Mouse (Mus musculus) limb, embryonic 14.5 days (tissue): ENCODE results near the gene U2surp. TPM values are rescaled to one million over a fixed set of nuclear protein-coding genes. Genes with fewer than 3 reads are reported as not detected.
"Not testable (repeated sequence)": the region's sequence is repeated elsewhere in the genome, so short reads cannot be mapped to it uniquely, and the experiment has no call there.

ENCODE experiments used
- ATAC-seq: fragments of 200-750 bp; cut with Nextera tagmentation; 2 replicates; pipeline ENCODE4 v1.8.0; 2017; ENCODE audit warnings: low read depth, moderate number of reproducible peaks, moderate TSS enrichment; ENCODE audit not compliant: low FRiP score
- DNase-seq: peaks from one replicate; pipeline ENCODE4 v3.0.0-alpha.2; 2015; ENCODE audit warnings: low spot score
- H3K27ac ChIP-seq: fragments of 300-500 bp; sonication (generic); replicated peaks from 2 replicates; pipeline ENCODE4 v1.5.1; 2014; ENCODE audit warnings: low read depth, mild to moderate bottlenecking, low read length, moderate library complexity, mixed read lengths
- H3K27me3 ChIP-seq: fragments of 300-500 bp; sonication (generic); 2 replicates; pipeline ENCODE4 v1.6.1; 2014; ENCODE audit warnings: low read length, mixed read lengths; ENCODE audit not compliant: control insufficient read depth, insufficient read depth
- H3K36me3 ChIP-seq: fragments of 300-500 bp; sonication (generic); 2 replicates; pipeline ENCODE4 v1.6.1; 2014; ENCODE audit warnings: mild to moderate bottlenecking, low read length, moderate library complexity, mixed read lengths; ENCODE audit not compliant: control insufficient read depth, insufficient read depth
- H3K4me1 ChIP-seq: fragments of 300-500 bp; sonication (generic); 2 replicates; pipeline ENCODE4 v1.6.1; 2014; ENCODE audit warnings: antibody characterized with exemption, low read length, mixed read lengths; ENCODE audit not compliant: control insufficient read depth, insufficient read depth
- H3K4me2 ChIP-seq: fragments of 300-500 bp; sonication (generic); replicated peaks from 2 replicates; pipeline ENCODE4 v1.6.1; 2014; ENCODE audit warnings: low read depth, mild to moderate bottlenecking, low read length, moderate library complexity; ENCODE audit not compliant: severe bottlenecking
- H3K4me3 ChIP-seq: fragments of 300-500 bp; sonication (generic); replicated peaks from 2 replicates; pipeline ENCODE4 v1.5.1; 2014; ENCODE audit warnings: low read length
- H3K9ac ChIP-seq: fragments of 300-500 bp; sonication (generic); 2 replicates; pipeline ENCODE4 v1.6.1; 2014; ENCODE audit warnings: mild to moderate bottlenecking, low read depth, low read length, moderate library complexity; ENCODE audit not compliant: severe bottlenecking
- H3K9me3 ChIP-seq: fragments of 300-500 bp; sonication (generic); 2 replicates; pipeline ENCODE4 v1.6.1; 2016; ENCODE audit warnings: low read length; ENCODE audit not compliant: control insufficient read depth
- POLR2A ChIP-seq: fragments of 200-500 bp; IDR thresholded peaks from 2 replicates; pipeline ENCODE4 v1.8.0; 2012; ENCODE audit warnings: inconsistent platforms, mild to moderate bottlenecking, moderate library complexity, borderline replicate concordance; ENCODE audit not compliant: insufficient read depth, insufficient read length; ENCODE audit errors: extremely low read depth
- WGBS: fragments of 180-500 bp; shearing (Covaris S2); extraction: QIAGEN DNeasy Blood & Tissue Kit; methylation state at CpG from one replicate; pipeline ENCODE4 v1.1.7; 2014; 5-methylcytosine and 5-hydroxymethylcytosine counted together
- polyA plus RNA-seq, 2 experiments: library from polyadenylated mRNA; depleted of rRNA in 1 of 2; stranded (reverse) in 1 of 2; unstranded in 1 of 2; fragments of >200 nt; fragmentation: Nextera tagmentation in 1 of 2; extraction: Ambion mirVana in 1 of 2; gene quantifications; 2 replicates each; pipeline versions ENCODE4 v1.2.1 to v1.2.3; 2012 to 2014

Gene U2surp
- polyA plus RNA-seq, 2 experiments = 35.3 to 115 TPM

GRCm38 (mm10) chr9:95490003-95490402 lies 21.8 kb downstream of the U2surp start:
- TF ChIP-seq POLR2A = no peak
- Histone ChIP-seq H3K9me3 (no peaks in the 10 kb centered on the region), H3K4me1 (no peaks in the 10 kb centered on the region), H3K9ac (no peak overlapping the region), H3K4me2 (no peak overlapping the region), H3K27me3 (no peaks in the 10 kb centered on the region), H3K27ac (no peak overlapping the region), H3K4me3 (no peak overlapping the region), H3K36me3 (peaks cover 52% of the 10 kb centered on the region)
- no peak for ATAC-seq
- WGBS = 97% methylated on average over 3 of the region's 3 CpGs
- DNase-seq = no peak

DNA sequence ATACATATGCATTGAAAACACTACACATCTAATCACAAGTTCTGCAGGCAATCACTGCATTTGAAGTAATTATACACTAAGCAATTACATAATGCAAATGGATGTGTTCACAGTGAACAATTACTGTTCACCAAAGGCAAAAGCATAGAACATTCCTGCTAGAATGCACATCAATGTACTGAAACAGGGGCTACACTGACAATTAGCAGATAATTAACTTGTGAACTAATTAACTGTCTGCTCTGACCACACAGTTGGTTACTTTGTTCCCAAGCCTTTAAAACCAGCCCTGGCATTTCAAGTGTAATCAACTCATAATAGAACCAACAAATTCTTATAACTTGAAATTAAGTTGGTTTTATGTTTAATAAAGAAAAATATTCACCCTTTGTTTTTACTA lies 22.9 kb downstream of the U2surp start:
- H3K4me2 ChIP-seq = no peak overlapping the region
- no peak overlapping the region for H3K4me3 ChIP-seq
- ATAC-seq = no peak
- no peaks in the 10 kb centered on the region for H3K4me1 ChIP-seq
- H3K9me3 ChIP-seq = no peaks in the 10 kb centered on the region
- no peak overlapping the region for H3K27ac ChIP-seq
- peaks cover 59% of the 10 kb centered on the region for H3K36me3 ChIP-seq
- no peak for DNase-seq
- TF ChIP-seq POLR2A = no peak
- no peak overlapping the region for H3K9ac ChIP-seq
- H3K27me3 ChIP-seq = no peaks in the 10 kb centered on the region

GRCm38 (mm10) chr9:95479981-95480380 lies 31.8 kb downstream of the U2surp start:
- H3K9ac ChIP-seq = no peak overlapping the region
- no peak overlapping the region for H3K27ac ChIP-seq
- H3K27me3 ChIP-seq = no peaks in the 10 kb centered on the region
- ATAC-seq (no peak), DNase-seq (no peak)
- no peak overlapping the region for H3K4me2 ChIP-seq
- H3K4me3 ChIP-seq = no peak overlapping the region
- H3K36me3 ChIP-seq = peaks cover 70% of the 10 kb centered on the region
- H3K9me3 ChIP-seq = no peaks in the 10 kb centered on the region
- H3K4me1 ChIP-seq = no peaks in the 10 kb centered on the region
- 84% methylated on average over 3 of the region's 3 CpGs for WGBS
- TF ChIP-seq POLR2A = no peak

DNA sequence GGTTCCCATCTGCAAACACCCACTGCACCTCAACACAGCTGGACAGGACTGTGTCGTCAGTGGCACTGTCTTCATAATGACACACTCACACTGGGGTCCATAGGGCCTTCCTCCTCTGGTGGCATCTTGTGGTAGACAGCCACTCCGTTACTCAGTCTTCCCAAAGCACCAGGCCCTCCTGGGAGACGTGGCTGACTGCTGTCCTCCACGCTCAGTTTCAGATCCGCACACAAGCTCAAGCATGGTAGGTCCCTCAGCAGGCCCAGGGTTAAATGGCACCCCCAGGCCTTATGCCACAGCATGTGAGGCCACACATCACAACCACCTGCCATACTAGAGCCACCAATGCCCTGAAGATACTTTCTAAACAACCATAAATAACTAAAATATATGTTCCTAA lies 33.4 kb downstream of the U2surp start:
- ATAC-seq (no peak), DNase-seq (no peak)
- no peaks in the 10 kb centered on the region for H3K9me3 ChIP-seq
- no peak overlapping the region for H3K4me2 ChIP-seq
- H3K36me3 ChIP-seq = peaks cover 65% of the 10 kb centered on the region
- H3K9ac ChIP-seq = no peak overlapping the region
- H3K4me1 ChIP-seq = no peaks in the 10 kb centered on the region
- 92% methylated on average over 5 of the region's 5 CpGs for WGBS
- no peak overlapping the region for H3K4me3 ChIP-seq
- TF ChIP-seq POLR2A = no peak
- no peak overlapping the region for H3K27ac ChIP-seq
- H3K27me3 ChIP-seq = no peaks in the 10 kb centered on the region

DNA sequence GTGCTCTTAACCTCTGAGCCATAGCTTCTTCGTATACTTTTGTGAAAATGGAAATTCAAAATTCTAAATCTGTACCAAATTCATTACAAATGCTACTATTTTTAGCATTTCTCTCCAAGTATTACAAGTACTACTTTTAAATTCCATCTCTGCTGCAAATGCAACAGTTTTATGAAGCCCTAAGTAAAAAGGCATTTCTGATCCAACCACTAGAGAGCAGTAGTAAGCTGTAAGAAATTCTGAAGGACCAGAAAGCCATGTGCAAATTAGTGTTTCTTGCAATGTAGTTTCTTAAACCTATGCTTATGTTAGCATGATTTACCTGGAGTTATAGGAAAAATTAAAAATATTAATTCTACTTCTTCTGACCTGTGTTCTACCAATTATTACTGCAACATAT lies 38.9 kb downstream of the U2surp start:
- Histone ChIP-seq H3K4me1 (no peaks in the 10 kb centered on the region), H3K36me3 (peaks cover 63% of the 10 kb centered on the region), H3K9ac (no peak overlapping the region), H3K4me3 (no peak overlapping the region), H3K27ac (no peak overlapping the region), H3K27me3 (no peaks in the 10 kb centered on the region), H3K9me3 (no peaks in the 10 kb centered on the region), H3K4me2 (no peak overlapping the region)
- TF ChIP-seq POLR2A = no peak
- WGBS = 95% methylated on average over 1 of the region's 1 CpGs
- ATAC-seq = no peak
- peak; percentile 76 for DNase-seq

GRCm38 (mm10) chr9:95469011-95469576 lies 42.7 kb downstream of the U2surp start:
- not testable (repeated sequence) for H3K9me3 ChIP-seq, ATAC-seq, H3K27me3 ChIP-seq, H3K4me1 ChIP-seq, H3K4me3 ChIP-seq, H3K4me2 ChIP-seq, H3K9ac ChIP-seq, DNase-seq, H3K27ac ChIP-seq
- 92% methylated on average over 7 of the region's 7 CpGs for WGBS
- peaks cover 66% of the 10 kb centered on the region for H3K36me3 ChIP-seq
